In the genomic region with DNA sequence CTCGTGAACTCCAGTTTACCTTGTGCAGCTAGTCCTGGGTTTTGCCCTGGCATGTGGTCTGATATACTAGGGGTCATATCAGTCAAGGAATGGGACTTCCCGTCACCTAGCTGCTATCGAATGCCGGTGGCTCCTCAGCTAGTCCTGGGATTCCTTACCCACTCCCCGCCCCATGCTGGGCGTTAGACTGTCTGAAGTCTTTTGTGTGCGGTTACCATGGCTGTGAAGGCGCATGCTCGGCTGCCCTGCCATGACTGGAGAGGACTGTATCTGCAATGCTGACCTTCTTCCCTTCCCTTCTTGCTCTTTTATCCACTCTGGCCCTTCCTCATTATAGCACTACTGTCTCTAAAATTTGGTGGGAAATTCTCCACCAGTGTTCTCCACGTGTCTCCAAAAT, we compare ENCODE assay signal across 15 mouse cellular contexts.
DNase-seq lines count a peak whose midpoint lies in the region; ATAC-seq and TF ChIP-seq lines count a peak whose summit lies in the region.
"Had no signal": no experiment of that assay in that cellular context is flagged by ENCODE, and none has a peak within 500 bp of the region (broad histone marks: within the 10 kb centered on the region; RNA-seq: fewer than 3 reads in every experiment).

No protein-coding gene starts in this region.

- 19% methylated on average over 10 of the region's 10 CpGs for WGBS in hindbrain, postnatal 0 days
- 27% methylated on average over 10 of the region's 10 CpGs for WGBS in neural tube, embryonic 12.5 days
- WGBS in liver, embryonic 12.5 days (ENCODE audit: insufficient replicate concordance): 72% methylated on average over 10 of the region's 10 CpGs

- H3K4me3 ChIP-seq in hindbrain, postnatal 0 days (ENCODE audit: low read length): no peak overlapping the region
- no peak overlapping the region for H3K4me3 ChIP-seq in neural tube, embryonic 12.5 days
- no peak overlapping the region for H3K4me3 ChIP-seq in liver, embryonic 12.5 days
- H3K4me3 ChIP-seq: heart, embryonic 10.5 days; limb, embryonic 15.5 days had no signal

- no peaks in the 10 kb centered on the region for H3K4me1 ChIP-seq in hindbrain, postnatal 0 days (ENCODE audit: insufficient read depth, low read length)
- H3K4me1 ChIP-seq in neural tube, embryonic 12.5 days: 0 out of 2 replicates have a peak, but pooled peaks cover 6% of the 10 kb centered on the region
- H3K4me1 ChIP-seq in liver, embryonic 12.5 days: peaks cover 36% of the 10 kb centered on the region
- H3K4me1 ChIP-seq: limb, embryonic 15.5 days had no signal

- H3K36me3 ChIP-seq in hindbrain, postnatal 0 days (ENCODE audit: insufficient read depth, low read length): no peaks in the 10 kb centered on the region
- H3K36me3 ChIP-seq in neural tube, embryonic 12.5 days: no peaks in the 10 kb centered on the region
- H3K36me3 ChIP-seq in liver, embryonic 12.5 days: no peaks in the 10 kb centered on the region
- H3K36me3 ChIP-seq: heart, embryonic 10.5 days; limb, embryonic 15.5 days had no signal

- no peak for TF ChIP-seq CTCF in hindbrain, postnatal 0 days (IDR thresholded peaks at IDR 0.05; ENCODE audit: low read depth)

- DNase-seq in embryo, embryonic 10 days (ENCODE audit: low spot score): peak; percentile 60
- no peak for DNase-seq in embryo, embryonic 9.5 days (ENCODE audit: extremely low spot score)
- peak; percentile 57 for DNase-seq in embryo, embryonic 11 days
- DNase-seq in hindbrain, postnatal 0 days (ENCODE audit: low spot score): peak; percentile 12
- DNase-seq in right cerebral cortex, postnatal 25 days: no peak
- no peak for DNase-seq in heart, postnatal 36 days
- DNase-seq: cerebellum, adult 11-12 months; gastrocnemius, postnatal 14 days; kidney, adult 18-20 months; lung, embryonic 14.5 days; thymus, adult 2 months had no signal

- 0 out of 2 replicates have a peak, but pooled peaks have one; percentile 27 for ATAC-seq in hindbrain, postnatal 0 days
- peak; percentile 63; the same call in 1 of the 2 replicates for ATAC-seq in neural tube, embryonic 12.5 days (ENCODE audit: low FRiP score, low read depth)
- no peak for ATAC-seq in liver, embryonic 12.5 days

- H3K27me3 ChIP-seq in hindbrain, postnatal 0 days (ENCODE audit: insufficient read depth, low read length): no peaks in the 10 kb centered on the region
- no peaks in the 10 kb centered on the region for H3K27me3 ChIP-seq in neural tube, embryonic 12.5 days (replicated peaks)
- H3K27me3 ChIP-seq in liver, embryonic 12.5 days (replicated peaks): no peaks in the 10 kb centered on the region
- H3K27me3 ChIP-seq: limb, embryonic 15.5 days had no signal

- H3K9ac ChIP-seq in hindbrain, postnatal 0 days (replicated peaks; ENCODE audit: low read length): no peak overlapping the region
- H3K9ac ChIP-seq in neural tube, embryonic 12.5 days: no peak overlapping the region
- H3K9ac ChIP-seq in liver, embryonic 12.5 days: no peak overlapping the region
- H3K9ac ChIP-seq: limb, embryonic 15.5 days; lung, embryonic 14.5 days had no signal

- H3K9me3 ChIP-seq in hindbrain, postnatal 0 days (ENCODE audit: low read length): no peaks in the 10 kb centered on the region
- H3K9me3 ChIP-seq in neural tube, embryonic 12.5 days: no peaks in the 10 kb centered on the region
- H3K9me3 ChIP-seq in liver, embryonic 12.5 days (replicated peaks): no peaks in the 10 kb centered on the region
- H3K9me3 ChIP-seq: heart, embryonic 10.5 days; limb, embryonic 15.5 days had no signal

- intact Hi-C loops in heart, postnatal 36 days (cut with DNase I): no loop called here

- no peak overlapping the region for H3K4me2 ChIP-seq in hindbrain, postnatal 0 days (ENCODE audit: low read depth, low read length)
- H3K4me2 ChIP-seq in neural tube, embryonic 12.5 days (replicated peaks): no peak overlapping the region
- no peak overlapping the region for H3K4me2 ChIP-seq in liver, embryonic 12.5 days
- H3K4me2 ChIP-seq: limb, embryonic 15.5 days; lung, embryonic 14.5 days had no signal

- no peak overlapping the region for H3K27ac ChIP-seq in hindbrain, postnatal 0 days
- H3K27ac ChIP-seq in neural tube, embryonic 12.5 days: no peak overlapping the region
- H3K27ac ChIP-seq in liver, embryonic 12.5 days: no peak overlapping the region
- H3K27ac ChIP-seq: limb, embryonic 15.5 days had no signal

Comparison
In these comparisons a context has a peak if more than half of its experiments do, and no peak if none do; other contexts are left out.
1. DNase-seq: peak in embryo, embryonic 10 days (single experiment), embryo, embryonic 11 days (single experiment) and hindbrain, postnatal 0 days (single experiment); none in embryo, embryonic 9.5 days (single experiment), right cerebral cortex, postnatal 25 days (single experiment) and heart, postnatal 36 days (0 of 2).